Mouse (Mus musculus) intestine, postnatal 0 days (tissue): ENCODE measurements at regions not wholly inside any gene's neighbourhood (a gene's known extent, or its start where the extent isn't known, plus 50 kb on each side); places are given as distances from the start of the nearest gene placed in this dataset.
"Not testable (repeated sequence)": the region's sequence is repeated elsewhere in the genome, so short reads cannot be mapped to it uniquely, and the experiment has no call there.

Experiments used
- ATAC-seq: fragments of 200-750 bp; cut with Nextera tagmentation; 2 replicates; pipeline ENCODE4 v1.8.0; 2017; ENCODE audit warnings: mild to moderate bottlenecking, moderate TSS enrichment, moderate library complexity
- H3K27ac ChIP-seq: fragments of 300-500 bp; sonication (generic); 2 replicates; pipeline ENCODE4 v1.5.1; 2014; ENCODE audit warnings: mild to moderate bottlenecking, low read depth, low read length, moderate library complexity
- H3K27me3 ChIP-seq: fragments of 300-500 bp; sonication (generic); replicated peaks from 2 replicates; pipeline ENCODE4 v1.6.1; 2014; ENCODE audit warnings: low read length, mixed read lengths; ENCODE audit not compliant: control insufficient read depth, insufficient read depth
- H3K36me3 ChIP-seq: fragments of 300-500 bp; sonication (generic); 2 replicates; pipeline ENCODE4 v1.6.1; 2014; ENCODE audit warnings: mild to moderate bottlenecking, moderate library complexity; ENCODE audit not compliant: control insufficient read depth, insufficient read depth
- H3K4me1 ChIP-seq: fragments of 300-500 bp; sonication (generic); replicated peaks from 2 replicates; pipeline ENCODE4 v1.6.1; 2014; ENCODE audit warnings: antibody characterized with exemption, low read length, mixed read lengths; ENCODE audit not compliant: control insufficient read depth, insufficient read depth
- H3K4me2 ChIP-seq: fragments of 300-500 bp; sonication (generic); replicated peaks from 2 replicates; pipeline ENCODE4 v1.6.1; 2014; ENCODE audit warnings: low read depth, mild to moderate bottlenecking, moderate library complexity
- H3K4me3 ChIP-seq: fragments of 300-500 bp; sonication (generic); 2 replicates; pipeline ENCODE4 v1.5.1; 2014; ENCODE audit warnings: low read depth, low read length
- H3K9ac ChIP-seq: fragments of 300-500 bp; sonication (generic); 2 replicates; pipeline ENCODE4 v1.6.1; 2014; ENCODE audit warnings: mild to moderate bottlenecking, low read depth, low read length
- H3K9me3 ChIP-seq: fragments of 300-500 bp; sonication (generic); 2 replicates; pipeline ENCODE4 v1.6.1; 2016; ENCODE audit warnings: mixed run types; ENCODE audit not compliant: control insufficient read depth
- CTCF ChIP-seq: sonication (generic); IDR thresholded peaks from 2 replicates; pipeline ENCODE4 v1.5.1; 2016; ENCODE audit warnings: low read depth, mild to moderate bottlenecking, control low read depth, antibody characterized with exemption, moderate library complexity
- WGBS: fragments of 180-500 bp; shearing (Covaris S2); extraction: QIAGEN DNeasy Blood & Tissue Kit; methylation state at CpG from one replicate; pipeline ENCODE4 v1.1.7; 2014; 5-methylcytosine and 5-hydroxymethylcytosine counted together

DNA sequence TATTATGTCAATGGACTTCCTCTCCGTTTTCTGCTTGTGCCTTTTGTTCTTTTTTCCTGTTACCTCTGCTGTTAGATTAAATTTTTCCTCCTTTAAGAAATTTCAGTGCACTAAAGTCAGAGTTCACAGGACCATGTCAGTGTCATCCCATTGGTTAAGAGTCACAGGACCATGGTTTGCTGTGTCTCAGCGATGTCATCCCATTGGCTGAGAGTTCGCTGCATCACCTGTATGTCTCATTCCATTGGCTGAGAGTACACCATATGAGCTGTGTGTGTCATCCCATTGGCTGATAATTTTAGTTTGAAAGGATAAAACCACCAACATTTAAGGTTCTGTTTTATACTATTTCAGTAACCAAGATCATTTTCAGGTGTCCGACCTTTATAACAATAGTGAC is 50.7 kb upstream of the Jade1 start:
- no peaks in the 10 kb centered on the region for H3K36me3 ChIP-seq
- H3K27me3 ChIP-seq = no peaks in the 10 kb centered on the region
- H3K9ac ChIP-seq = no peak overlapping the region
- no peaks in the 10 kb centered on the region for H3K4me1 ChIP-seq
- TF ChIP-seq CTCF = no peak
- H3K4me3 ChIP-seq = no peak overlapping the region
- WGBS = 93% methylated on average over 4 of the region's 4 CpGs
- no peak overlapping the region for H3K27ac ChIP-seq
- no peak for ATAC-seq
- no peaks in the 10 kb centered on the region for H3K9me3 ChIP-seq
- no peak overlapping the region for H3K4me2 ChIP-seq

DNA sequence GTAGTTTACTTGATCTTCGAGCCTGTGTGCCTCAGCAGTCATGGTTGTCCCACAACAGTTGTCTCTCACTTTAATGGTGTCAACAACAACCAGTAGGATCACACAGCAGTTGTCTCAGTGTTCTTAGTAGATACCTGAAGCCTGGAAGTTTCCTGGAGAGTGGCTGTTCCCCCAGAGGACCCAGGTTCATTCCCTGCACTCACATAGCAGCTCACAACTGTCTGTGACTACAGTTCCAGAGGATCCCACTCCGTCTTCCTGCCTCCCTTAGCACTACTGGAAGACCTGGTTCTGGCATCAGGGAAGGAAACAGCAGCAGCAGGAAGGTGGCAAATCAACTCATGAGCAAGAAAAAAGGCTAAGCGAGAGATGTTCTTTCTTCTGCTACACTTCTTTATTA is 53.4 kb upstream of the Jade1 start:
- ATAC-seq = no peak
- Histone ChIP-seq H3K27me3 (no peaks in the 10 kb centered on the region), H3K27ac (no peak overlapping the region), H3K9ac (no peak overlapping the region), H3K36me3 (no peaks in the 10 kb centered on the region), H3K4me3 (no peak overlapping the region), H3K9me3 (no peaks in the 10 kb centered on the region), H3K4me2 (no peak overlapping the region), H3K4me1 (no peaks in the 10 kb centered on the region)
- 87% methylated on average over 3 of the region's 3 CpGs for WGBS
- TF ChIP-seq CTCF = no peak

DNA sequence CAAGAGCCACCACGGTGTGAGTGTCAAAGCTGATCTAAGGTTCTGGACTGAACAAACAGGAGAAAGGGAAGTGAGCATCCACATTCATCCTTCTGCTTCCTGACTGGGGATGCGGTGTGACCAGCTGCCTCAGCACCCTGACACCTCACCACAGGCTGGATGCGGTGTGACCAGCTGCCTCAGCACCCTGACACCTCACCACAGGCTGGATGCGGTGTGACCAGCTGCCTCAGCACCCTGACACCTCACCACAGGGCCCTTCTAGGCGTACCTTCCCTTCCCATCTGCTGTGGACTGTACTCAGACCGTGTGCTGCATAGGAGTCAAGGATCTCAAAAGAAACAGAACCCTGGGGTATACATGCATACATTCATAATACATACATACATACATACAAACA is 53.9 kb upstream of the Jade1 start:
- H3K36me3 ChIP-seq, H3K9me3 ChIP-seq, H3K4me3 ChIP-seq, H3K4me2 ChIP-seq, H3K4me1 ChIP-seq, ATAC-seq, H3K27me3 ChIP-seq, H3K9ac ChIP-seq, H3K27ac ChIP-seq: not testable (repeated sequence)
- WGBS = 64% methylated on average over 6 of the region's 6 CpGs

GRCm38 (mm10) chr3:41501124-41501523 is 54.4 kb upstream of the Jade1 start:
- Histone ChIP-seq H3K4me1 (no peaks in the 10 kb centered on the region), H3K4me3 (no peak overlapping the region), H3K36me3 (no peaks in the 10 kb centered on the region), H3K4me2 (no peak overlapping the region), H3K9ac (no peak overlapping the region), H3K27ac (no peak overlapping the region), H3K27me3 (no peaks in the 10 kb centered on the region), H3K9me3 (no peaks in the 10 kb centered on the region)
- WGBS = 86% methylated on average over 6 of the region's 6 CpGs
- no peak for ATAC-seq
- TF ChIP-seq CTCF = no peak

DNA sequence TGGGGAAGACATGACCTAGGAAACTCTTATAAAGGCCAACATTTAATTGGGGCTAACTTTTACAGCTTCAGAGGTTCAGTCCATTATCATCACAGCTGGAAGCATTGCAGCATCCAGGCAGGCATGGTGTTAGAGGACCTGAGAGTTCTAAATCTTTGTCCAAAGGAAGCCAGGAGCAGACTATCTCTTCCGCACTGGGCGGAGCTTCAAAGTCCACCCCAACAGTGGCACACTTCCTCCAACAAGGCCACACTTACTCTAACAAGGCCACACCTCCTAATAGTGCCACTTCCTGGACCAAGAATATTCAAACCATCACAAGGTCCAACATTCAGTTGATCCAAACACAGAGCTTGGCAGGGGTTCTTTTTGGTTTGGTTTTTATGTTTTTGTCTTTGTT is 55.9 kb upstream of the Jade1 start:
- no peak overlapping the region for H3K27ac ChIP-seq
- peak; percentile 57; the same call in 1 of the 2 replicates for ATAC-seq
- 78% methylated on average over 2 of the region's 2 CpGs for WGBS

DNA sequence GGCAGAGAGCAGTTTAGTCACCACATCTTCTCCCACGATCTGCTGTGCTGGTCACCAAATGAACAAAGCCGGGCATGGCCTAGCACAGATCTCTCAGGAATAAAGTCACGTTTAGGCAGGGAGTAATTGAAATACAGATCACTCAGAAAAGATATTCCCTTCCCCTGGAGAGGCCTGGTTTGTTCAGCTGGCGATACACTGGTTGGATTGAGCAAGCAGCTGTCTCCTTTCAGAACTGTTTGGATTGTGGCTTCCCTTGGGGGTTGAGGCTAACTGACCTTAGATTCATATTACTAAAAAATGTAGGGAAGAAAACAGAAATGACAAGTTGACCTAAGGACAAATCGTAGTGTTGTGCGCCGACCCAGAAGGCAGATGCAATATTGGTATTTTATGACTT is 56.7 kb upstream of the Jade1 start:
- no peak overlapping the region for H3K4me3 ChIP-seq
- TF ChIP-seq CTCF = no peak
- no peak for ATAC-seq
- H3K27ac ChIP-seq = no peak overlapping the region
- no peak overlapping the region for H3K9ac ChIP-seq
- 66% methylated on average over 7 of the region's 7 CpGs for WGBS
- no peaks in the 10 kb centered on the region for H3K36me3 ChIP-seq
- H3K4me1 ChIP-seq = no peaks in the 10 kb centered on the region
- H3K27me3 ChIP-seq = no peaks in the 10 kb centered on the region
- H3K9me3 ChIP-seq = no peaks in the 10 kb centered on the region
- H3K4me2 ChIP-seq = no peak overlapping the region

More for the DNA sequence above, 55.9 kb upstream of the Jade1 start:
- Histone ChIP-seq H3K4me3 (no peak overlapping the region), H3K4me1 (no peaks in the 10 kb centered on the region), H3K9ac (no peak overlapping the region), H3K9me3 (no peaks in the 10 kb centered on the region), H3K4me2 (no peak overlapping the region), H3K27me3 (no peaks in the 10 kb centered on the region), H3K36me3 (no peaks in the 10 kb centered on the region)
- TF ChIP-seq CTCF = no peak

GRCm38 (mm10) chr3:41497771-41498170 is 57.8 kb upstream of the Jade1 start:
- TF ChIP-seq CTCF = no peak
- Histone ChIP-seq H3K27ac (no peak overlapping the region), H3K4me1 (no peaks in the 10 kb centered on the region), H3K4me3 (no peak overlapping the region), H3K36me3 (no peaks in the 10 kb centered on the region), H3K4me2 (no peak overlapping the region), H3K27me3 (no peaks in the 10 kb centered on the region), H3K9me3 (no peaks in the 10 kb centered on the region), H3K9ac (no peak overlapping the region)
- WGBS = 75% methylated on average over 8 of the region's 8 CpGs
- ATAC-seq = no peak
